Mouse (Mus musculus): ENCODE measurements around the gene Mtrf1. TPM values are rescaled to one million over a fixed set of nuclear protein-coding genes. Genes with fewer than 3 reads are reported as not detected.

Mtrf1 gene
- total RNA-seq, 1 experiment: 6.5 TPM

- Histone ChIP-seq H3K9ac (ENCODE audit: insufficient read depth, low read depth, low read length, poor library complexity, severe bottlenecking) (no peak overlapping the region), H3K36me3 (ENCODE audit: control insufficient read depth, insufficient read depth, low read length, poor library complexity, severe bottlenecking) (peaks cover 2% of the 10 kb centered on the region), H3K9me3 (ENCODE audit: control insufficient read depth, insufficient read depth, low read depth, low read length) (no peaks in the 10 kb centered on the region), H3K4me1 (ENCODE audit: control insufficient read depth in 2 of 2, insufficient read depth in 2 of 2, low read length in 2 of 2, poor library complexity in 1 of 2) (peaks cover 2% of the 10 kb centered on the region in 2 experiments; a peak in 2 of 4 replicates), H3K27ac (ENCODE audit: insufficient read depth, low read depth, low read length, poor library complexity, severe bottlenecking) (no peak overlapping the region), H3K4me3 (ENCODE audit: insufficient read depth in 1 of 2, low read depth in 1 of 2, low read length in 2 of 2, poor library complexity in 1 of 2, severe bottlenecking in 1 of 2) (no peak overlapping the region)
- TF ChIP-seq CHD2 (IDR thresholded peaks at IDR 0.05; ENCODE audit: low read depth, low read length) (no peak), MAFK (IDR thresholded peaks at IDR 0.05; ENCODE audit: insufficient read depth, low read depth, low read length) (no peak), ZC3H11A (IDR thresholded peaks at IDR 0.05; ENCODE audit: borderline replicate concordance, low read depth, low read length) (no peak), HCFC1 (IDR thresholded peaks at IDR 0.05; ENCODE audit: borderline replicate concordance, insufficient read depth, low read length) (no peak), ZNF384 (IDR thresholded peaks at IDR 0.05; ENCODE audit: low read depth, low read length) (no peak)
- in situ Hi-C loops (cut with MboI; ENCODE audit: low sequenced_read_pairs in 2 of 2, unreplicated experiment in 2 of 2): loop anchor here in 1 of 2 experiments (10.0 kb wide), 1 partner anchor 66 kb away; the partner anchor contains the start of genes Mtrf1 and Naa16
- DNase-seq (ENCODE audit: low read depth, low spot score): no peak
Observed at GRCm38 (mm10) chr14:79460988-79461387, 63.4 kb downstream of the Mtrf1 start.

DNA sequence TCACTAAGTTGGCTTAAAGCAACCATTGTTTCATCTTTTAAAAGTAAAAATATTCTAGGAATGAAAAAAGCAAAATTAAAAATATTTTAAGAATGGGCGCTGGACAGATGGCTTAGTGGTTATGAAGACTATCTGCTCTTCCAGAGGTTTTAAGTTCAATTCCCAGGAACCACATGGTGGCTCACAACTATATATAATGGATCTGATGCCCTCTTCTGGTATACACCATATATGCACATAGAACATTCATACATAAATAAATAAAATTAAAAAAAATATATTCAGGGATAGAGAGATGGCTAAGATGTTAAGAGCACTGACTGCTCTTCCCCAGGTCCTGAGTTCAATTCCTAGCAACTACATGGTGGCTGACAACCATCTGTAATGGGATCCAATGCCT, 68.1 kb downstream of the Mtrf1 start:
- Histone ChIP-seq H3K4me3 (ENCODE audit: insufficient read depth in 1 of 2, low read depth in 1 of 2, low read length in 2 of 2, poor library complexity in 1 of 2, severe bottlenecking in 1 of 2) (no peak overlapping the region), H3K9ac (ENCODE audit: insufficient read depth, low read depth, low read length, poor library complexity, severe bottlenecking) (no peak overlapping the region), H3K27ac (ENCODE audit: insufficient read depth, low read depth, low read length, poor library complexity, severe bottlenecking) (no peak overlapping the region), H3K9me3 (ENCODE audit: control insufficient read depth, insufficient read depth, low read depth, low read length) (no peaks in the 10 kb centered on the region), H3K36me3 (ENCODE audit: control insufficient read depth, insufficient read depth, low read length, poor library complexity, severe bottlenecking) (peaks cover 10% of the 10 kb centered on the region), H3K4me1 (ENCODE audit: control insufficient read depth in 2 of 2, insufficient read depth in 2 of 2, low read length in 2 of 2, poor library complexity in 1 of 2) (no peaks in the 10 kb centered on the region)
- TF ChIP-seq ZNF384 (IDR thresholded peaks at IDR 0.05; ENCODE audit: low read depth, low read length) (no peak), MAFK (IDR thresholded peaks at IDR 0.05; ENCODE audit: insufficient read depth, low read depth, low read length) (no peak), CHD2 (IDR thresholded peaks at IDR 0.05; ENCODE audit: low read depth, low read length) (no peak), HCFC1 (IDR thresholded peaks at IDR 0.05; ENCODE audit: borderline replicate concordance, insufficient read depth, low read length) (no peak), ZC3H11A (IDR thresholded peaks at IDR 0.05; ENCODE audit: borderline replicate concordance, low read depth, low read length) (no peak)
- DNase-seq (ENCODE audit: low read depth, low spot score): no peak
- in situ Hi-C loops (cut with MboI; ENCODE audit: low sequenced_read_pairs in 2 of 2, unreplicated experiment in 2 of 2): loop anchor here in 1 of 2 experiments (10.0 kb wide), 1 partner anchor 71 kb away; the partner anchor contains the start of genes Mtrf1 and Naa16

DNA sequence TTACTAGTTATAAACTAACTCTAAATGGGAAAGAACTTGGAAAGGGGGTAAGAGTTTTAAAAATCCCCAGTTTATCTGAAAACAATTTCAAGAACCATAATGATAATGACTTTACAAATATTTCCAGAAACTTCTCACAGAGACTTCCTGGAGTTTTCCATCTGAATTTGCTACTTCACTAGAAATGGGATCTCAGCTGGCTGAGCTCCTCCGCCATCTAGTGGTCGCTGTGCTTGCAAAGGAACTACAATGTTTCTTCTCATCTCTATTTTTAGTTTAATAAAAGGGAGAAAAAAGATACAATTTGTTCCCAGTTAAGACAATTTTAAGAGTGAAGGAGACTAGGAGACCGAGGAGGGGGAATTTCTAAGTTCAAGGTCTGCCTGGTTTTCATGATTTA, 70.0 kb downstream of the Mtrf1 start:
- Histone ChIP-seq H3K9me3 (ENCODE audit: control insufficient read depth, insufficient read depth, low read depth, low read length) (no peaks in the 10 kb centered on the region), H3K27ac (ENCODE audit: insufficient read depth, low read depth, low read length, poor library complexity, severe bottlenecking) (no peak overlapping the region), H3K4me1 (ENCODE audit: control insufficient read depth in 2 of 2, insufficient read depth in 2 of 2, low read length in 2 of 2, poor library complexity in 1 of 2) (no peaks in the 10 kb centered on the region), H3K36me3 (ENCODE audit: control insufficient read depth, insufficient read depth, low read length, poor library complexity, severe bottlenecking) (peaks cover 8% of the 10 kb centered on the region), H3K9ac (ENCODE audit: insufficient read depth, low read depth, low read length, poor library complexity, severe bottlenecking) (no peak overlapping the region), H3K4me3 (ENCODE audit: insufficient read depth in 1 of 2, low read depth in 1 of 2, low read length in 2 of 2, poor library complexity in 1 of 2, severe bottlenecking in 1 of 2) (no peak overlapping the region)
- no peak for DNase-seq (ENCODE audit: low read depth, low spot score)
- in situ Hi-C loops (cut with MboI; ENCODE audit: low sequenced_read_pairs in 2 of 2, unreplicated experiment in 2 of 2): loop anchor here in 1 of 2 experiments (10.0 kb wide), 1 partner anchor 73 kb away; the partner anchor contains the start of genes Mtrf1 and Naa16
- TF ChIP-seq MAFK (IDR thresholded peaks at IDR 0.05; ENCODE audit: insufficient read depth, low read depth, low read length): no peak
- no peak for TF ChIP-seq ZC3H11A (IDR thresholded peaks at IDR 0.05; ENCODE audit: borderline replicate concordance, low read depth, low read length)
- no peak for TF ChIP-seq HCFC1 (IDR thresholded peaks at IDR 0.05; ENCODE audit: borderline replicate concordance, insufficient read depth, low read length)
- no peak for TF ChIP-seq CHD2 (IDR thresholded peaks at IDR 0.05; ENCODE audit: low read depth, low read length)
- TF ChIP-seq ZNF384 (IDR thresholded peaks at IDR 0.05; ENCODE audit: low read depth, low read length): no peak

Other genes with a start within 250 kb of the Mtrf1 start
- not detected in 2 replicates for gene Zfp957, start 150.4 kb upstream of the Mtrf1 start, total RNA-seq (2012; rRNA removed)
- 0.71 and 1.2 TPM in 2 replicates for gene Rgcc, start 96.1 kb upstream of the Mtrf1 start, total RNA-seq (2012; rRNA removed)
- 13.5 and 21.9 TPM in 2 replicates for gene Naa16, start 7.0 kb upstream of the Mtrf1 start, total RNA-seq (2012; rRNA removed)
- gene Kbtbd7, start 28.7 kb downstream of the Mtrf1 start, total RNA-seq (2012; rRNA removed): 5.6 and 6.3 TPM in 2 replicates
- gene Kbtbd6, start 54.1 kb downstream of the Mtrf1 start, total RNA-seq (2012; rRNA removed): 2.1 and 3.9 TPM in 2 replicates
- gene Elf1, start 83.4 kb downstream of the Mtrf1 start, total RNA-seq (2012; rRNA removed): 4.4 and 5.3 TPM in 2 replicates
- gene Wbp4, start 83.7 kb downstream of the Mtrf1 start, total RNA-seq (2012; rRNA removed): 13.3 and 16.4 TPM in 2 replicates
- gene Sugt1, start 189.9 kb downstream of the Mtrf1 start, total RNA-seq (2012; rRNA removed): 93.7 and 115 TPM in 2 replicates